Mouse (Mus musculus) hindbrain, embryonic 16.5 days (tissue): ENCODE measurements around the gene Fads2. TPM values are rescaled to one million over a fixed set of nuclear protein-coding genes. Genes with fewer than 3 reads are reported as not detected.

ENCODE experiments used
- ATAC-seq: fragments of 200-750 bp; cut with Nextera tagmentation; 2 replicates; pipeline ENCODE4 v1.8.0; 2017; ENCODE audit warnings: moderate TSS enrichment, moderate library complexity
- H3K27ac ChIP-seq: fragments of 300-500 bp; sonication (generic); 2 replicates; pipeline ENCODE4 v1.5.1; 2014; ENCODE audit warnings: low read depth, mild to moderate bottlenecking, control low read depth, low read length, moderate library complexity
- H3K27me3 ChIP-seq: fragments of 300-500 bp; sonication (generic); replicated peaks from 2 replicates; pipeline ENCODE4 v1.6.1; 2014; ENCODE audit warnings: low read length; ENCODE audit not compliant: control insufficient read depth, insufficient read depth
- H3K36me3 ChIP-seq: fragments of 300-500 bp; sonication (generic); 2 replicates; pipeline ENCODE4 v1.6.1; 2014; ENCODE audit warnings: mild to moderate bottlenecking, low read length, moderate library complexity, mixed read lengths; ENCODE audit not compliant: control insufficient read depth, insufficient read depth
- H3K4me1 ChIP-seq: fragments of 300-500 bp; sonication (generic); 2 replicates; pipeline ENCODE4 v1.6.1; 2014; ENCODE audit warnings: low read depth, low read length; ENCODE audit not compliant: control insufficient read depth, insufficient read depth
- H3K4me2 ChIP-seq: fragments of 300-500 bp; sonication (generic); 2 replicates; pipeline ENCODE4 v1.6.1; 2014; ENCODE audit warnings: mild to moderate bottlenecking, low read length, control low read depth, moderate library complexity
- H3K4me3 ChIP-seq: fragments of 300-500 bp; sonication (generic); 2 replicates; pipeline ENCODE4 v1.5.1; 2014; ENCODE audit warnings: mild to moderate bottlenecking, low read length, control low read depth, moderate library complexity
- H3K9ac ChIP-seq: fragments of 300-500 bp; sonication (generic); 2 replicates; pipeline ENCODE4 v1.6.1; 2014; ENCODE audit warnings: low read depth, mild to moderate bottlenecking, control low read depth, low read length, moderate library complexity
- H3K9me3 ChIP-seq: fragments of 300-500 bp; sonication (generic); 2 replicates; pipeline ENCODE4 v1.6.1; 2014; ENCODE audit warnings: mild to moderate bottlenecking, low read length, moderate library complexity; ENCODE audit not compliant: control insufficient read depth
- WGBS: fragments of 180-500 bp; shearing (Covaris S2); extraction: QIAGEN DNeasy Blood & Tissue Kit; methylation state at CpG from one replicate; pipeline ENCODE4 v1.1.7; 2014; 5-methylcytosine and 5-hydroxymethylcytosine counted together
- polyA plus RNA-seq: library from polyadenylated mRNA; unstranded; fragments of >200 nt; fragmentation: Nextera tagmentation; extraction: Ambion mirVana; gene quantifications from 2 replicates; pipeline ENCODE4 v1.2.1, GENCODE M21; 2015

Gene Fads2
- polyA plus RNA-seq, 1 experiment from 2014 or later = 253 TPM

DNA sequence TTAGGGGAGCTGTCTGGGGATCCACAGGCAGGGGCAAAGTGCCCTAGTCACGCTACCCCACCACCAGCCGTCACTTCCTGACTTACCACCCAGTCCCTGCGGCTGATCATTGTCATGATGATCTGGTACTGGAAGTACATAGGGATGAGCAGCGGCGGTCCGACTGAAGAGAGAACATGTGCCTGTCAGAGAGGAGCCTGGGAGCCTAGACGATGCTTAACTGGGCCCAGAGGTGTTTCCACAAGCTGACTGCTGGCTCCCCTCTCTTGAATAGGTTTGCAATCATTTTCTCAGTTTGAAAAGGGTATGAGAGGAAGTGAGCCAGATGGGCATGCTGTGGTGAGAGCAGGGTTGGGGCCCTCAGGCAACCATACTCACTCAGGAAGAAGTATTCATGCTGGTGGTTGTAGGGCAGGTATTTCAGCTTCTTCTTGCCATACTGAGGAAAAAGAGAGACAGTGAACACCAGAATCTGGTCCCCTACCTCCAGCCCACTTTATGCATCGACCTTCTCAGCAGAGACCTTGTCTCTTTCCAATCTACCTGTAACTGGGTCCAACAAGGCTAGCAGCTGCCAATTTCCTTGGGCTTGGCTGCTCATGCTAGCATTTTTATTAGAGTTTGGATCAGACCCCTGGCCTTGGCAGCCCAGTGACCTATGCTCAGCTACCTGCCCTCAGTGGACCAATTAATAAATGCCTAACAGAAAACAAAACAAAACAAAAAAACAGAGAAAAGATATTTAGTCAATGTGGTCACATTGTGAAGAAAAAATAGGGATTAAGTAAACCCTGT, 31.2 kb downstream of the Fads2 start:
- WGBS = 87% methylated on average over 8 of the region's 8 CpGs
- no peak overlapping the region for H3K4me3 ChIP-seq
- H3K9me3 ChIP-seq = no peaks in the 10 kb centered on the region
- peaks cover 72% of the 10 kb centered on the region for H3K36me3 ChIP-seq
- H3K27ac ChIP-seq = no peak overlapping the region
- H3K4me1 ChIP-seq = no peaks in the 10 kb centered on the region; the same call in none of the 2 replicates
- H3K4me2 ChIP-seq = no peak overlapping the region
- H3K9ac ChIP-seq = no peak overlapping the region
- no peak for ATAC-seq
- no peaks in the 10 kb centered on the region for H3K27me3 ChIP-seq

DNA sequence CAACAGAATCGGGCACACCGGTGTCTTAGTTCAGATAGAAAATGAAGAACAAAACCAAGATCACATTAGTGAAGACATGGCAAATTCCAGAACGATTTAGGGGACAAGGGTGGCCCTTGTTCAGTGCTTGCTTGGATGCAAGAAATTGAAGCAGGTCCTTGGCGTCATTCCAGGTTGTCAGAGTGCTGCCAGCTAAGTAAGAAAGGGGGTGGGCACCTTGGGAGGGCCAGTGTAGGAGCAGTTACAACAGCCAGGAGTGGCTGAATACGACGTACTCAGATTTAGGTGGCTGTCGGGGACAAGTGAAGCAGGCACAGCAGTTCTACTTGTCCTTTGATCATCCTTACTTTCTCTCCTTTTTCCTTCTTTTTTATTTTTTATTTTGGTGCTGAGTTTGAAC, 33.8 kb downstream of the Fads2 start:
- ATAC-seq = no peak; the same call in 1 of the 2 replicates

DNA sequence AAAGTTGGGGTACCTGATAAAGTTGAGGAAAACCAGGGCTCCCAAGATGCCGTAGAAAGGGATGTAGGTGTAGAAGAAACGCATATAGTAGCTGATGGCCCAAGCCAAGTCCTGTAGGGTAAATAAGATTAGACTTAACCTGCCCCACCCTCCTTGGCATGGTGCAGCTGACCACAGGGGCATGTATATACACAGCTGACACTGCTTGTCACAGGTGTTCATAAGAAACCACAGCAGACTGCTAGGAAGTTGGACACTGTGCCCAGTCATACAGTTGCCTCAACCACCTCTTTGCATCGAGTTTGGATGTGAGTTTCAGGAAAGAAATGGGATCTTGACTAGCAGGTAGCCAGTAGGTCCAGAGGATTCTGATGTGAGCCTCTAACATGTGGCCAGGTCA, 35.0 kb downstream of the Fads2 start:
- no peak overlapping the region for H3K9ac ChIP-seq
- H3K4me2 ChIP-seq = no peak overlapping the region
- no peak overlapping the region for H3K27ac ChIP-seq
- no peak for ATAC-seq
- no peaks in the 10 kb centered on the region; the same call in none of the 2 replicates for H3K4me1 ChIP-seq
- H3K27me3 ChIP-seq = no peaks in the 10 kb centered on the region
- H3K36me3 ChIP-seq = peaks cover 53% of the 10 kb centered on the region
- no peaks in the 10 kb centered on the region for H3K9me3 ChIP-seq
- 95% methylated on average over 3 of the region's 3 CpGs for WGBS
- no peak overlapping the region for H3K4me3 ChIP-seq

More for the DNA sequence above, 33.8 kb downstream of the Fads2 start:
- WGBS = 64% methylated on average over 7 of the region's 7 CpGs
- H3K4me1 ChIP-seq = no peaks in the 10 kb centered on the region; the same call in none of the 2 replicates
- H3K27ac ChIP-seq = no peak overlapping the region
- H3K27me3 ChIP-seq = no peaks in the 10 kb centered on the region
- no peak overlapping the region for H3K4me2 ChIP-seq
- H3K4me3 ChIP-seq = no peak overlapping the region
- peaks cover 49% of the 10 kb centered on the region for H3K36me3 ChIP-seq
- H3K9ac ChIP-seq = no peak overlapping the region
- no peaks in the 10 kb centered on the region for H3K9me3 ChIP-seq

DNA sequence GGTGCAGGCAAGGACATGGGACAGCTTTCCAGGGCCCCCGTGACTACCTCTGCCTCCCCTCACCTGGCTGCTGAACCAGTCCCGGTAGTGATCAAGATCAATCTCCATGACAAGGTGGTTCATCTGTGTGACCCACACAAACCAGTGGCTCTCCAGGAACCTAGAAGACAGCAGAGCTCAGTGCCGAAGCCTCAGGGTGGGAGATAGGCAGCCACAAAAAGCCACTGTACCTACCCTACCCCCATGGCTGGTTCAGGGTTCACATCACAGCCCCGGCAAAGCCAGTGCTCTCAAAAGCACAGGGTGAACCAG, 35.4 kb downstream of the Fads2 start:
- no peak for ATAC-seq
- H3K27ac ChIP-seq = no peak overlapping the region

DNA sequence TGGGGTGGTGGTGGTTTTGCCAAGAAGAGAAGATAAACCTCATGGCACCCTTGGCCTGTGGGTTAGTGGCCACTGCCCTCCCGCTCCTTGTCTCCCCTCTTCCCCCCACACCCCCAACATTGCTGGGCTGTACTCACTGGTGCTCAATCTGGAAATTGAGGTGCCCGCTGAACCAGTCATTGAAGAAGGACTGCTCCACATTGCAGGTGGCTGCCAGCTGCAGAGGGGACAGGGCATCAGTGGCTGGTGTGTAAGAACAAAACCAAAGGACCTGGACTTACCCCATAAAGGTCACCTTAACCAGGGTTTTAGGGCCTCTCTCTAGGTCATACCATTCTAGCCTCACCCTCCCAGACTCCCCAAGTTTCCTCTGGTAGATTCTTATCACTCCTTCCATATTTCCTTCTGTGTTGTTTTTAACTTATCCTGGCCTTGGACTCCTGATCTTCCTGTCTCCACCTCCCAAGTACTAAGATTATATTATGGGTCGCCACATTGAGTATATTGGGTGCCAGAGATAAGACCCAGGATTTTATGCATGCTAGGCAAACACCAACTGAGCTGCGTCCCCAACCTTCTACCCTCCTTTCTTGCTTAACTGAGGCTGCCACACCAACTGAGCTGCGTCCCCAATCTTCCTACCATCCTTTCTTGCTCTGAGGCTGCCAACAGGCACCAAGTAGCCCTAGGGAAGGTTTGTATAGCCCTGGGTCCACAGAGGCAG, 35.9 kb downstream of the Fads2 start:
- Histone ChIP-seq H3K4me3 (no peak overlapping the region), H3K9me3 (no peaks in the 10 kb centered on the region), H3K4me1 (no peaks in the 10 kb centered on the region; the same call in 1 of the 2 replicates), H3K27ac (no peak overlapping the region), H3K27me3 (no peaks in the 10 kb centered on the region), H3K36me3 (peaks cover 50% of the 10 kb centered on the region), H3K9ac (no peak overlapping the region), H3K4me2 (no peak overlapping the region)
- no peak for ATAC-seq
- 92% methylated on average over 5 of the region's 5 CpGs for WGBS

More for the DNA sequence above, 35.4 kb downstream of the Fads2 start:
- Histone ChIP-seq H3K36me3 (peaks cover 51% of the 10 kb centered on the region), H3K9me3 (no peaks in the 10 kb centered on the region), H3K9ac (no peak overlapping the region), H3K27me3 (no peaks in the 10 kb centered on the region), H3K4me3 (no peak overlapping the region), H3K4me1 (no peaks in the 10 kb centered on the region; the same call in none of the 2 replicates), H3K4me2 (no peak overlapping the region)
- 97% methylated on average over 4 of the region's 4 CpGs for WGBS

DNA sequence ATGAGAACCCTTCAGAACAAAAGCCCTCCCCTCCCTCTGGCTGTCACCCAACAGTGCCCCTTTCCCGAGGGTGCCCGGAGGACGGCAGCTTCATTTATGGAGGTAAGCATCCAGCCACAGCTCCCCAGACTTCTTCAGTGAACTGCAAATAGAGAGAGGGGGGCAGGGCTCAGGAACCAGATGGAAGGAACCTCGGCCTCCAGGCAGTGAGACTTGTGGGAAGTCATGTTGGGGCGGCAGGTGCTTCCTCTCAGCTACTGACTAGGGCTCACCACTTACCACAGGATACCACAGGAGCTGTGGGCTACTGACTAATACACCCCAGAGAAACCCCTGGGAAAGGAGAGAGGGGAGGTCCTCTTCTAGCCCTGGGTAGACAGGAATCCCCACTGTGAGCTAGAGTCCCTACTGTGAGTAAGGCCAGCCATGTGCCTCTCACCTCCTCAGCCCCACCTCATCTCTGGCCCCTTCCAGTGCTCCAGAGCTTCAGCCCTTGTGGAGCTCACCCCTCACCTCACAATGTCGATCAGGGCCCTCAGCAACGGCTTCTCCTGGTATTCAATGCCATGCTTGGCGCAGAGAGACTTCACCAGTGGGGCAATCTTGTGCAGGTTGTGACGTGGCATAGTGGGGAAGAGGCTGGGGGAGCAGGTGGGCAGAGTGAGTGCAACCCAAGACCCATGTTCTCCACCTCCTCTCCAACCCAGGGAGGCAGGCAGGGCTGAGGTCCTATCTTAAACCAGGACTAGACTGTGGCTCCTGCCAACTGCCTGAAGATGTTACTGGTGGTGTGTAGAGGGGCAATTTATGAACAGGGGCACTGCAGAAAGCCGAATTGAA, 37.2 kb downstream of the Fads2 start:
- peaks cover 38% of the 10 kb centered on the region for H3K36me3 ChIP-seq
- no peaks in the 10 kb centered on the region for H3K27me3 ChIP-seq
- H3K4me2 ChIP-seq = no peak overlapping the region
- H3K4me1 ChIP-seq = no peaks in the 10 kb centered on the region; the same call in 1 of the 2 replicates
- H3K4me3 ChIP-seq = no peak overlapping the region
- no peak overlapping the region for H3K9ac ChIP-seq
- 66% methylated on average over 10 of the region's 10 CpGs for WGBS
- no peak overlapping the region for H3K27ac ChIP-seq
- no peak for ATAC-seq
- H3K9me3 ChIP-seq = no peaks in the 10 kb centered on the region

DNA sequence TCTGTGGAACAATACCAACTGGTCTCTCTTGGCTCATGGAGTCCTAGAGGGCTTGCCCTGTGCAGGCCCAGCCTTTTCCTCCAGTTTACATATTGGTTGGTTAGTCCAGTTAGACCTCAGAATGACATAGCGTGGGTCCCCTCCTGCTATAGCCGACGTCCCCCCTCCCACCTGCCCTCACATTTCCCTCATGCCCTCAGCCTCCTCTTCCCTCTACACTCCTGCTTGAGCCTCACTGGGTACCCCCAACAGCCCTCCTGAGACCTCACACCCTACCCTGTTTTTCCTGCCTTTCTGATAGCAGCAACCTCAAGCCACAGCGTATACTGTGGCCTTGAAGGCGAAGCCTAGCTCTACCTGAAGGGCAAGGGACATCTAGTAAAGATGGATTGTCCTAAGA, 38.7 kb downstream of the Fads2 start:
- H3K27ac ChIP-seq = no peak overlapping the region
- H3K4me3 ChIP-seq = no peak overlapping the region
- H3K9me3 ChIP-seq = no peaks in the 10 kb centered on the region
- no peaks in the 10 kb centered on the region for H3K27me3 ChIP-seq
- ATAC-seq = no peak
- peaks cover 2% of the 10 kb centered on the region; the same call in 1 of the 2 replicates for H3K4me1 ChIP-seq
- no peak overlapping the region for H3K4me2 ChIP-seq
- 95% methylated on average over 5 of the region's 5 CpGs for WGBS
- H3K36me3 ChIP-seq = peaks cover 32% of the 10 kb centered on the region
- no peak overlapping the region for H3K9ac ChIP-seq

DNA sequence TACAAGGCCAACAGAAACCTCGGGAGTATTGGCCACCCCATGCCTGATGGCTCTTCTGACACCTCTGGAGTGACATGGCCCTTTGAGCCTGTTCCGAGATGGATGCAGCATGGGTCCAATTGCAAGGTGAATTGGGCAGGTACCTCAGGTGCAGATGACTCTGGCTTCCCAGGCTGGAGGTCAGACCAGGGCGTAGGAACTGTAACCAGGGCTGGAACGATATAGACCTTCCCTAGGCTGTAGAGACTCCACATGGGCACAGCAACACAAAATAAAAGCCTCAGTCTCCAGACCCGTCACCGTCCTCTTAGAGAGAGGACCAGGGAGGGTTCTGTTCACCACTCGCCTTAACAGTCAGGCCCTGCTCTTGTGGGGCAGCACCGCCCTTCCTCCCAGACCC, 39.3 kb downstream of the Fads2 start:
- Histone ChIP-seq H3K4me2 (no peak overlapping the region), H3K36me3 (peaks cover 28% of the 10 kb centered on the region), H3K4me1 (peaks cover 2% of the 10 kb centered on the region; the same call in 1 of the 2 replicates), H3K27me3 (no peaks in the 10 kb centered on the region), H3K9ac (no peak overlapping the region), H3K27ac (no peak overlapping the region), H3K4me3 (no peak overlapping the region), H3K9me3 (no peaks in the 10 kb centered on the region)
- WGBS = 95% methylated on average over 8 of the region's 8 CpGs
- ATAC-seq = no peak

DNA sequence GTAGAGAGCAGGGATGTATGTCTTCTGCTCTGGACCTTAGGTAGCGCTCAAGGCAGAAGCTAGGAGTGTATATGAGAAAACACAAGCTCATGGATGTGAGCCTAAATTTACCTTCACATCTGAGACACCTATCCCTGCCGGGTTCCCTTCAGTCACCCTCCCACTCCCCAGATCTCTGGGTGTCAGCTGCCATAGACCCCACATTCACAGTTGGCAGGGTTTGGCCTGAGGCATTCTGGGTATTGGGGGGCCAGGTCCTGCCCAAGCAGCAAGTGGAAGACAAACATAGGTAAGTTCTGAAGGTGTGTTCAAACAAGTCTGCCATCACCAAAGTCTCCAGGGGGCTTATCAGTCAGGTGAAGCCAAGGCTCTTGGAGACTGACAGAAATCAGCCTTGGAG, 39.9 kb downstream of the Fads2 start:
- Histone ChIP-seq H3K4me1 (peaks cover 2% of the 10 kb centered on the region; the same call in 1 of the 2 replicates), H3K36me3 (peaks cover 23% of the 10 kb centered on the region), H3K9ac (no peak overlapping the region), H3K27ac (no peak overlapping the region), H3K9me3 (no peaks in the 10 kb centered on the region), H3K4me2 (no peak overlapping the region), H3K27me3 (no peaks in the 10 kb centered on the region), H3K4me3 (no peak overlapping the region)
- WGBS = 100% methylated on average over 2 of the region's 2 CpGs
- no peak for ATAC-seq
